Mouse (Mus musculus): Measurements from ENCODE around the gene Theg. TPM values are rescaled to one million over a fixed set of nuclear protein-coding genes. Genes with fewer than 3 reads are reported as not detected.

Gene Theg
- not detected for total RNA-seq (2021)
- long read RNA-seq, experiment 1 = 0 reads
- long read RNA-seq, experiment 2 = 0 reads

DNA sequence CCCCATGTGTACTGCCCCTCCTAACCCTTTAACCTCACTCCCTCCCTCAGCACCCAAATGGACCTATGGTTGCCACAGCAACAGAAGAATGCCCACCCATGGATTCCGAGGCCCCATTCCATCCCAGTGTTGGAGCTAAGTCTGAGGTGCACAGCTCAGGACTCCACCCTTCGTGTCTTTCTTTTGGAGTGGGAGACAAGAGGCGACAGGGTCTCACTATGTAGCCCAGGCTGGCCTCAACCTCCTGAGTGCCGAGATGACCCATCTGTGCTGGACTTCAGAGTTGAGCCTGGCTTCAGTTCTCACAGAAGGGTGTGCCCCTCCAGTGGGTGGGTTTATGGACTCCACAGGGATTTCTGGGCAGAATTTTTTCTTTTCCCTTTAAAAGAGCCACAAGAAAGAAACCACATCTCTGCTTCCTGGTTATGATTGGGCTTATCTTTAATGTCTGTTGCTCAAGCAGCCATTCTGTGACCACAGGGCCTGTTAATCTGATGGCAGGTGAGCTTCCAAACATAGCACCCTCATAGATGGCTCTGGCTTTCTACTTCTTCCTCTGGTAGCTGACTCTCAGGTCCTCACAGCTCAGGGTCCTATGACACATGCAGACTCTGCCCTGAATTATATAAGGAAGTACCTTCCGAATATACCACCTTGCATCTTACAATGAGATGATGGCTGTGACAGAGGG lies at the start of gene Theg:
Gene Theg (minus strand): TSS at position 271 of the 691 bp plus-strand sequence.
- DNase-seq (ENCODE audit: low spot score in 2 of 2) = no peak

DNA sequence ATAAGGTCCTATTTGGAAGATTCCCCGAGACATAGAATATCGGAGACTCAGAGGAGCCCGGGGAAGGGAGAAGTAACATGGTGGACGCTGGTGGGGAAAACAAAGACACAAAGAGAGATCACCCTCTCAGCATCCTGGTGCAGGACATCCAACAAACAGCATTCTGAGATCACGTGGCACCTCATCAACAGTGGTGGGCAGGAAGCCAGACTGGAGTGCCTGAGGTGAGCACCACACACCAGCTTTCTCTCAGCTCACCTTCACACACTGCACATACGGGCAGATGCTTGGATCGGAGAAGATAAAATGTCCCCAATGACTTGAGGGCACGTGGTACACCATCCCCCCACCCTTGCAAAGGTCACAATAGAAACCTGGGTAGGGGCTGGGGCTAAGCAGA lies 49.2 kb upstream of the Theg start:
- no peak for DNase-seq (ENCODE audit: low spot score in 2 of 2)

DNA sequence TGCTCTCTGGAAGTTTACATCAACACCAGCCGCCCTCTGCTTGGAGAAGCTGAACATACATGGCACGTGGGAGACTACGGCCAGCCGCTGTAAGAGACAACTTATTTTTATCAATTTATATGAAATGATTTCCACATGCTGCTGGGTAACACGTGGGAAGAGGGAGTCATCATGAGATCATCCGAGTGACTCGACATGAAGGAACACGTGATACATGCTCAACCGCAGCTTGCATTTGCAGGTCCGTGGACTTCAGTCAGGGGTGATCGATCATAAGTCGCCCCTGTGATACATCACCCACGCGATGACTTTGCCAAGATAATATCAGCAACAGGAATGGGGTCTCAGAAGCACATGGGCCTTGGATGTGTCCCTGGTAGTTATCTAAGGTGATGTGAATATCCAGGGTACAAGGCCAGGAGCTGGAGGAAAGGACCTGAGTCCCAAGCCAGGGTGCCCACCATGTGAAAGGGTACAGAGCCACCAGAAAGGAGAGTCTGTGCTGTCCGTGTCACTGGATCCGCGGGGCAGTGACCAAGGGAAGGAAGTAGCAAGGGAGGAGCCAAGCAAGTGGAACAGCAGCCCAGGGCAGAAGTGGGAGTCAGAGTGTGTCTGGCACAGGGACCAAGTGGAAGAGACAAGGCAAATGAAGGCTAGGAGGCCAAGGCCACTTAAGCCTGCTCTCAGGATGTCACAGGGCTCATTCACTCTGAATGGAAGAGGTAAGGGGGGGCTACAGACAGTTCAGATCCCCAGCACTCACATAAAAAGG lies 46.1 kb upstream of the Theg start:
- peak in 1 of 2 experiments; percentile 31 for DNase-seq (ENCODE audit: low spot score in 2 of 2)

DNA sequence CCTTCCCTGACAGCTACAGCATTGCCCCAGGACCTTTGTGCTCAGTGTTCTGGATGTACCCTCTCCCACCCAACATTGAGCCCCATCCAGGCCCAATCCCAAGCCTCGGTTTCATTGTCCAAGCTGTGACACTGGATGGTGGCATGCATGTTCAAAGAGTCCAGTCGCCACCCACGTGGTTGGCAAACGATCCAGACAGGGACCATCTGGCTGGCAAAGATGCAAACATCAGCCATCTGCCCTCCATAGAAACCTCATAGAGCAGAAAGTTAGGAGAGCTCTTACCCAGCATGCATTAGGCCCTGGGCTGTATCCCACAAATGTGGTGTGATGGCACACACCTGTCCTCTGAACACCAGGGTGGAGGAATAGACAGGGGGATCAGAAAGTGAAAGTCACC lies 44.3 kb upstream of the Theg start:
- DNase-seq (ENCODE audit: low spot score in 2 of 2) = no peak

DNA sequence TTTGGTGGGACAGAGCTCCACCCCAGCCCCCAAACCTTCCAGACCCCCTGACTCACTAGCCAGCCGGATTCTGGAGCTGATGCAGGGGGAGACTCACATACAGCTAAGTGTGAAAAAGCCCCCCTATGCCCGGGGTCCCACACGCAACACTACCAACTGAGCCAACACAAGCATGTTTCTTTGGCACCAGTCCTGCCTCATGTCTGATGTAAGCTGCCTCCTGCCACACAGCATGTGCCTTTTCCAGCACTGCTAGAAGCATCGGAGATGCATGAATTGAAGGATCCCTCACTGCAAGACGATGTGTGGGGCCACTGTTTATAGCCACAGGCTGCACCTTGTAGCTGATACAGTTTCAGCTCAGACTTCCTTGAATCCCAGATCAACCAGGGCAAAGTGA lies 41.2 kb upstream of the Theg start:
- no peak for DNase-seq (ENCODE audit: low spot score in 2 of 2)

DNA sequence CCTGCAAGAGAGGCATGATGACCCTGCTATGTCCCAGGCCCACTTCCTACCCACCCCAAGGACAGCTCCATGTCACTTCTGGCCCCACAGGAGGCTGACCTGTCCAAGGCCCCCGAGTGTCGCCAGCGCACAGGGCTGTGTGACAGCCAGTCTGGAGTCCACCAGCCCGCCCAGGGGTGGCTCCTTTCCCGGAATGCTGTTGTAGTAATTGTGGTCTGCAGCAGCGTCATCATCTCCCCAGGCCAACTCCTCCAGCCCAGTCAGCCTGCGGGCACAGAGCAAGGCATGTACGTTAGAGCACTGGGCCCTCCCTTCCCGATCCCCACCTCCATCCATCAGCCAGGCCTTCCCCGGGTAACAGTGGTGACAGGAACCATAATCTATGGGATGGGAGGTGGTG lies 39.0 kb upstream of the Theg start:
- no peak for DNase-seq (ENCODE audit: low spot score in 2 of 2)

DNA sequence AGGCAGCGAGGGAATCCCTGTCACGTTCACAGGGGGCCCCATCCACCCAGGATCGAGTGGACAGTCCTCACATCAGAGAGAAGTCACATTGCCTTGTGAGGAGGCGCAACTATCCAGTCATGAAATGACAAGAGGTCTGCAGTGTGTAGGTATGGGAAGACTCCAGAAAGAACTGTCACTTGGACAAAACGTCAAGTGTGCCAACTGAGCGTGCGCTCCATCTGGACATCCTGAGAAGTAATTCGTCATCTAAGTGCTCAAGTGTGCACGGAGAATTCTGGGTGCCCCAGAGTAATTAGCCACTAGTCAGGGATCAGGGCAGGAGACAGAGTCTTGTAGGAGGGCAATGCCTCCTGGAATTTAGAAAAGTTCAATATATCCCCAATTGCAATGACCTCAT lies 38.3 kb upstream of the Theg start:
- DNase-seq (ENCODE audit: low spot score in 2 of 2) = no peak

DNA sequence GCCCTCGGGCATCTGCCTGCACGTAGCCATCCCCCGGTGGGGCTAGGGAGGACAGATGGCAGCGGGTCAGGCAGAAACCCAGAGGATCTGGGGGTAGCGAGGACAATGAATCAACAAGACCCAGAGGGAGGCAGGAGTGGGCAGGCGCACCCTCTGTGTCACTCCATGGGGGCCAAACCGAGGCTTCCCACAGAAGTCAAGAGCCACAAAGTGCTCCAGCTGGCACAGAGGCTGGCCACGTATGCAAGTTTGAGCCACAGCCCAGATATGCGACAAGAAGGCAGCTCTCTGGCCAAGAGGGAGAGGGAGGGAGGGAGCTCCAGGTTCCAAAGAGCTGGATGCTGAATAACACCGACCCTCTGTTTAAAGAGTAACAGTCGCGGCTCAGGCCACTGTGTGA lies 36.8 kb upstream of the Theg start:
- no peak for DNase-seq (ENCODE audit: low spot score in 2 of 2)

DNA sequence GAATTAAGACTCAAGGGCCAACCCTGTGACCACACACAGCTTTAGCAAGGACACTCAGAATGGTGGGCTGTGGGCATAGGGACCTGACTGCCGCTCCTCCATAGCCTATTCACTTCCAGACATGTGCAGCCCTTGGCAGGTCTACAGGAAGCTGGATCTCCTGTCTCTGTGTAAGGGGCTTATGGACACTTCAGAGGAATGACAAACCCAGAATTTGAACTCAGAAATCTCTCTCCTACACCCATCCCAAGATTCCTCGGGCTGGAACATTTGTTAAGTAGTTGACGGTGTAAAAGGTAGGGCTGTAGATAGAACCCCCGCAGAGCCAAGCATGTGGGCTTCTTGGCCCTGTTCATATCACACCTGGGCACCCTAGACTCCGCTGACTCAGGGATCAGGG lies 29.2 kb upstream of the Theg start:
- DNase-seq (ENCODE audit: low spot score in 2 of 2) = no peak

DNA sequence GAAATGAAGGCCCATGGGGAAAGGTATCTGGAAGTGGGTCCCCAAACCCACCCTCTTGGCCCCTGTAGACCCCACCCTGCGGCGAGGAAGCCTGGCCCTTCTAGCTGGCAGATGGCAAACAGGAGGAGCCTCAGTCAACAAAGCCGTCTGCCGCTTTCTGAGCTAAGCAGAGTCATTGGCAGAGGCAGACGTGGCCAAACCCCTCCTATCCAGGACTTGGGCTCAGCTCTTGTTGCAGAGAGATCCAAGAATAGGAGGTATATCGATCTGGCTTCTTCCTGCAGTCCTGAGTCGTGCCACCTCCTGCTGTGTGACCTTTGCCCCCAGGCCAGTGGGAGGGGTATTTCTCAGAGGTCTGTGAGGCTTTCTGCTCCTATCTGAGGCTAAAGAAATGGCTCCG lies 28.7 kb upstream of the Theg start:
- no peak for DNase-seq (ENCODE audit: low spot score in 2 of 2)

DNA sequence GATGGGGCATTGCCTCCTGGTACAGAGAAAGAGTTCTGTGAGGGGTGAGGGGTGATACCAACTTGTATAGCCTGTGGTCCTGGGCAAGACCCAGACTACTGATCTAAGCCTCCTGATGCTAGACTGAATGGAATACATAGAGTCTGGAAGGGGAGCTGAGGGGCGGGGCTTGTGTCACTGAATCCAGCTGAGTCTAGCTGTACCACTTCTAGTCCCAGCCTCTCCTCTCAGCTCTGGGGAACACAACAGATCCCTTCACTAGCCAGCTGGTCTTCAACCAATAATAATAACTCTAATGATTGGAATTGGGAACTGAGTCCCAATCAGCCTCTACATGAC lies 27.1 kb upstream of the Theg start:
- DNase-seq (ENCODE audit: low spot score in 2 of 2) = no peak

DNA sequence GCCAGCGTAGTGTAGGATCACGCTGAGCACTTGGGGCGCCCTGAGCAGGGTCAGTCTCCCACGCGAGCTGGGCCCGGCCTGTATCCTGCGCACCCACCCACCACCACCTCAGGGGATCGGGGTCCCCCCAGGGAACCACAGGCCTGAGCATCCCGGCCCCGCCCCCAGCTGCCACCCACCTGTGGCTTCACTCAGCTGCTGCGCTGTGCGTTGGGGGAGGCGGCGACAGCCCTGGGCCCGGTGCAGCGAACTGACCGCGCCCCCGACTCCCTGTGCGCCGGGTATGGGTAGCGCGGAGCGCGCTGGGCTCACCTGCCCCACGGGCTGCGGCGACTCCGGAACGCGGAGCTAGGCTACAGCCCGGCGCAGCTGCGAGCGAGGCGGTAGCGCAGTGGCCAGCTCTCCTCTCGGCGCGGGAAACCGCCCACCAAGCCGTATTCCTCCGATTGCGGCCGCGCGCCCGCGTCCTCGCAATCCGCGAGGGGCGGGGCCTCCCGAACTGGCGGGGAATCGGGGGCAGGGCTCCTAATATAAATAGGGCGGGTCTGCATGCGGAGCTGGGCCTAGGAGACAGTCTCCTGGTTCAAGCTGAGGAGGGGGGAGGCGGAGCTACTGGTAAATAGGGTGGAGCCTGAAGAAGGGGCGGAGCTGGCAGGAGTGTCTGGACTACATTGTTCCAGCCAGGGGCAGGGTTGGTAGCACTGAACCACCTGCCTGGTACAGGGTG lies 26.6 kb upstream of the Theg start, which contains the start of gene C2cd4c:
Gene C2cd4c (minus strand): TSS at position 448 of the 727 bp plus-strand sequence.
- DNase-seq (ENCODE audit: low spot score in 2 of 2) = peak in 1 of 2 experiments; percentile 28

DNA sequence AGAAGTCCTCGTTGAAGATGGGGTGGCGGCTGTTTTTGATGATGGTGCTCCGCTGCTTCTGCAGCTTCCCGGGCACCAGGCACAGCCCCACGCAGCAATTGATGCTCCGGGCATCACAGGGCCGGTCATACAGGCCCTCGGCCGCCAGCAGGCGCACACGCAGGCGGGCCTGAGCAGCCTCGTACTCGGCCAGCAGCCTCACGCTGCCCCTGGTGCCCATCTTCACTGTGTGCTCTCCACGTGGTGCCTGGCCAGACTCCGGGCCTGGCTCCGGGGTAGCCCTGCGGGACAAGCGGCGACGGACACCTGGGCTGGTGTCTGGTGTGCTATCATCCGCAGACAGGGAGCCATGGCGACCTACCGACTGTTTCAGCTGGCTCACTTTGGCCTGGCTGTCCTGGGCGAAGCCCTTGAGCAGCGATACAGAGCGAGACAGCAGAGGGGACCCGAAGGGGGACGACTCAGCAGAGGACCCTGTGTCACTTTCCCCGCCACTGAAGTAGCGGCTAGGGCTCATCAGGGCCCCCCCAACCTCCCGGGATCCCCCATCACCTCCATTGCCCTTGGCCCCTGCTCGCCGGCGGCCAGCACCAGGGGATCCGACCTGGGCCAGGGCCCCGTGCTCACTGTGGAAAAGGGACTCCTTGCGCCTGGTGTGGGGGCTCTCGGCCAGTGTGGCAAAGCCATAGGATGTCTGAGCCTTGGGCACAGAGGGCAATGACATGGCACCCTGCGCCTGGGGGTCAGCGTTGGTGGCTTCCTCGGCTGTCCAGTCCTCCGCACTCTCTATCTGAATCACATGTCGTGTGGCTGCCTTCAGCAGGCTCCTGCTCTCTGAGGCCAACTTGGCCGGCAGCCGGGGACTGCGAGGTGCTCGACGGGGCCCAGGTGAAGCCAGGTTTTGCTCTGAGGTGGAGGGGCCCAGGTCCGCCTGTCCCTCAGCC lies 25.3 kb upstream of the Theg start:
- no peak for DNase-seq (ENCODE audit: low spot score in 2 of 2)

DNA sequence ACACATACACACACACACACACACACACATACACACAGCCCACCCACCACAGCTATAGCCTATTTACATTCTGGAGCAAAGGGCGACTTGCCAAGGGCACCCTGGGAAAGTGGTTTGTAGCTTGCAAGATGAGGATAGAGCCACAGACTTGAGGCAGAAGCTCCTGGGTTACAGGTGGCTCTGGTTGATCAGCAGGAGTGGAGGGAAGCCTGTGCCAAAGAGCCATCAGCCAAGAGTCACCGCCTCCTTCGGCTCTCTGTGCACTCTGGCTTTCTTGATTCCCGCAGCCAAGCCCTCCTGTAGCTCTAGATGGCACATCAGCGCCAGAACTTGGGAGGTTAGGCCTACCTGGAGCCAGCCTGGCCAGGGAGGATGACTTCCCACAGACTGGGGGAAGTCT lies 24.2 kb upstream of the Theg start:
- DNase-seq (ENCODE audit: low spot score in 2 of 2) = no peak

DNA sequence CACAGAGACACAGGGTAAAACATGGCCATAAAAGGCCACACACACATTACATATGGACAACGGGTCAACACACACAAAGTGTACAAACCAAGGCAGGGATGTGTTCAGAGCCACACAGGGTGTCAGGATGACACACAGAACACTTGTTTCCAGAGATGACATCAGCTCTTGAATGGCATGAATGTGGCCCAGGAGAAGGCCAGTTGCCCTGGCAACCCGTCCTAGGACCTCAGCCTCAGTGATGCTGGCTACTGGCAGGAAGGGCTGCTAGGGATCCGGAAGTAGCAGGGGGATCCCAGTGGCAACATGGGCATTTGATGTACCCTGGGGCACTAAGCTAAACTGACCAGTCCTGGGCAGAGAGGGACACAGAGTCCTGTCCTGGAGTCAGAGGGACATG lies 22.1 kb upstream of the Theg start:
- DNase-seq (ENCODE audit: low spot score in 2 of 2) = no peak

DNA sequence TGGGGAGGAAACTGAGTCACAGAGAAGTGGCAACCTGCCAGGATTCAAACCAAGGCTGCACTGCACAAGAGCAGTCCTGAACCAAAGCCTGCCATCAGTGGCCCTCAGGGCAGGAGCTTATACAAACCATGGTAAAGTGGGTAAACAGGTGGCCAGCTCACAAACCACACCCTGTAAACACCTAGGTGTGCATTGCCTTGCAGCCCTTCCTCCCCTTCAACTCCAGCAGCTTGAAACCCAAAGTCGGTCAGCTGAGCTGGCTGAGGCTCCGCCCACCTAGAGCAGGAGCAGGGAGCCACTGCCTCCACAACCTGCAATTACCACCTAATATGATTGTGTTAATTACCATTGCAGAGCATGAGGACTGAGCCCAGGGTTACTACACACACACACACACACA lies 20.8 kb upstream of the Theg start:
- no peak for DNase-seq (ENCODE audit: low spot score in 2 of 2)

DNA sequence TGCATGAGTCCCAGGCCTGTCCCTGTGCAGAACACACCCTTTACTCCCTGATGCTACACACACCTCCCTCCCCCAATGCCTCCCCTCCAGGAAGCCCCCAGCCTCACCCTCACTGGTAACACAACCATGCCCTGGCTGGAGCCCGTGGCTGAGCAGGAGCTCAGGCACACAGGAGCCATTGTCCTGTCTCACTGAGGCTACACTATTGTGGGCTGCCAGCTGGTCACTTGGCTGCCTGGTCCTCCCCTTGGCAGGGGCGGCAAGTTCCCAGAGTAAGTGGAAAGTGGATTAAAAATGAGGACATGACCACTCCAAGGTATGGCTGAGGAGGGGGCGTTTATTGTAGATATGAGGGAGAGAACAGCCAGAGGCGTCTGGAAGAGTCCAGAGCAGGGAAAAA lies 19.4 kb upstream of the Theg start:
- no peak for DNase-seq (ENCODE audit: low spot score in 2 of 2)

DNA sequence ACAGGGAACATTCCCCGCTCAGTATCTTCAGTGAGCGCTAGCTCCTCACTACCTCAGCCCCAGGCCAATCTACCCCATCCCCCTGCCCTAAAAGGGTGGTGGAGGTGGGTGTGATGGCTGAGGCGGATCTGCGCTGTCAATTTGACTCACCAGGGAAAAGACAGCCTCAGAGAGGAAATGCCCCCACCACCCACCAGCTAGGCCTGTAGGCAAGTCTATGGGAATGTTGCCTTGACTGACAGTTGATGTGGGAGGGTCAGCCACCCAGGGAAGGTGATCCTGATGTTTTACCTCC lies 10.8 kb upstream of the Theg start:
- DNase-seq (ENCODE audit: low spot score in 2 of 2) = no peak

DNA sequence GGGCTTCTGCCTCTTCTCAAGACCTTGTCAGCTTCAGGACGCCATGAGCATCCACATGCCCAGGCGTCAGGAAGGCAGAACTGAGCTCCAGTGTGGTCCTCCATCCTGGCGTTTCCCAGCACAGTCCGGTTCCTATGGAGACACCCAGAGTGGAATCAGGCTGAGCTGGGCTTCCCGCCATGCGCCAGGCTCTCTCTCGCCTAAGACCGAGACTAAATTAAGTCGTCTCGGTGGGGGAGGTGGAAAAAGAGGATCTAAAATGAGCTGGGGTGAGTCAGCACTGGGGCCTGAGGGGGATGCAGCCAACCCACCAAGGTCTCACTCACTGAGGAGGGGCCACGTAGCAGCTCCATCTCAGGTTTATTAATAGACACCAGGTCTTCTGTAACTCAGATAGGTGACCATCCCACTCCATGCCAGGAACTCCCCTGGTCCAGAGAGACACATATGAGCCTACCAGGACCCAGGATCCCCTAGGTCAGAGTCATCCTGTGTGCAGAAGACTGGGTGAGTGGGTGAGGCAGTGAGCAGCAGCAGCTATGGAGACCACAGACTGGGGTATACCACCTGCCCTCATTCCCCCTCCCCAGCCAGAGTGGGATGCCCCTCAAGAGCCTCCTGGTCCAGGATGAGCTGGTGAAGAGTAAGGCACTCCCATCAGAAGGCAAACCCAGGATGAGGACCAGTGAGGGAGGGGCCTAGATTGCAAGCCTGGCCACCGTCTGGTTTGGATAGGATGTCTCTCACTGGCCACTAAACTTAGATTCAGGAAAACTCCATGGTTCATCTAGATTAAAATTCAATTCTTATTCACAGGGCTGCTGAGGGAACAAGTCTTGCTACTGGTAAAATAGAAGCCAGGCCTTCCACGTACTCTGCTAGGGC lies 10.2 kb upstream of the Theg start:
- no peak for DNase-seq (ENCODE audit: low spot score in 2 of 2)

DNA sequence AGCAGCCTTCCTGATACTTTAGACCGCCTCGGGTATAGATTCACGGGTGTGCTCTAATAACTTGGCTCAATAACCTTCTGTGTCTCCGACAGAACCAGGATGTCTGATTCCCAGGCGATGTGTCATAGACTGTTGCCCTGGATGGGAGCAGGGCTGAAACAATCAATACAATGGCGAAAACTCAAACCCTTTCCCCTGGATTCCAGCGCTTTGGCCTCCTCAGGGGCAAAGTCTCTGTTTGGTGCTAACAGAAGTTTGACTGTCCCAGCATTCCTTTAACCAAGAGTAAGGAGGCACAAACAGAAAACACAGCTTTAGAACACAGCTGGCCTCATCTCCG lies 8.4 kb upstream of the Theg start:
- no peak for DNase-seq (ENCODE audit: low spot score in 2 of 2)

Data from adrenal gland, adult 18-20 months (tissue).